Mouse (Mus musculus) thymus, postnatal 25 days (tissue): ENCODE measurements at regions not wholly inside any gene's neighbourhood (a gene's known extent, or its start where the extent isn't known, plus 50 kb on each side); places are given as distances from the start of the nearest gene placed in this dataset.

Experiments used
- DNase-seq: peaks from one replicate; pipeline ENCODE4 v3.0.0; 2022

- DNase-seq, result no peak
Measured at GRCm38 (mm10) chr8:87417466-87417865, 54.9 kb downstream of the Cbln1 start.

- no peak for DNase-seq
Measured at GRCm38 (mm10) chr8:87415051-87415630, 57.3 kb downstream of the Cbln1 start.

- no peak for DNase-seq
Measured at GRCm38 (mm10) chr8:87389016-87389415, 83.4 kb downstream of the Cbln1 start.

GRCm38 (mm10) chr8:87383527-87384206 is 88.7 kb downstream of the Cbln1 start:
- no peak for DNase-seq

GRCm38 (mm10) chr8:87382311-87382710 is 90.1 kb downstream of the Cbln1 start:
- no peak for DNase-seq

GRCm38 (mm10) chr8:87380791-87381190 is 91.6 kb downstream of the Cbln1 start:
- DNase-seq, result no peak

GRCm38 (mm10) chr8:87379296-87379695 is 93.1 kb downstream of the Cbln1 start:
- no peak for DNase-seq

GRCm38 (mm10) chr8:87374044-87374443 is 98.4 kb downstream of the Cbln1 start:
- DNase-seq, result no peak

- DNase-seq, result no peak
Measured at GRCm38 (mm10) chr8:87373535-87373934, 98.9 kb downstream of the Cbln1 start.

GRCm38 (mm10) chr8:87372061-87372460 is 100.3 kb downstream of the Cbln1 start:
- no peak for DNase-seq

GRCm38 (mm10) chr8:87370194-87370593 is 102.2 kb downstream of the Cbln1 start:
- no peak for DNase-seq

- no peak for DNase-seq
Measured at GRCm38 (mm10) chr8:87350471-87350870, 121.9 kb downstream of the Cbln1 start.

GRCm38 (mm10) chr8:87349781-87350181 is 122.6 kb downstream of the Cbln1 start:
- DNase-seq, result no peak

- DNase-seq, result no peak
Measured at GRCm38 (mm10) chr8:87329371-87329770, 143.0 kb downstream of the Cbln1 start.

- no peak for DNase-seq
Measured at GRCm38 (mm10) chr8:87314570-87314969, 157.8 kb downstream of the Cbln1 start.

GRCm38 (mm10) chr8:87311282-87311681 is 161.1 kb downstream of the Cbln1 start:
- no peak for DNase-seq

- no peak for DNase-seq
Measured at GRCm38 (mm10) chr8:87308311-87308710, 164.1 kb downstream of the Cbln1 start.

- DNase-seq, result no peak
Measured at GRCm38 (mm10) chr8:87305001-87305400, 167.4 kb downstream of the Cbln1 start.

- no peak for DNase-seq
Measured at GRCm38 (mm10) chr8:87303522-87303921, 168.9 kb downstream of the Cbln1 start.

- DNase-seq, result no peak
Measured at GRCm38 (mm10) chr8:87297761-87298160, 174.6 kb downstream of the Cbln1 start.

GRCm38 (mm10) chr8:87297331-87297730 is 175.1 kb downstream of the Cbln1 start:
- DNase-seq, result no peak

GRCm38 (mm10) chr8:87286059-87286458 is 186.3 kb downstream of the Cbln1 start:
- no peak for DNase-seq

- DNase-seq, result no peak
Measured at GRCm38 (mm10) chr8:87284356-87284755, 188.1 kb downstream of the Cbln1 start.

GRCm38 (mm10) chr8:87282511-87282910 is 189.9 kb downstream of the Cbln1 start:
- no peak for DNase-seq

GRCm38 (mm10) chr8:87273328-87273727 is 199.1 kb downstream of the Cbln1 start:
- DNase-seq, result no peak
